Mouse (Mus musculus) kidney, adult 2 months (tissue): Measurements from ENCODE around the gene Naxe. TPM values are rescaled to one million over a fixed set of nuclear protein-coding genes. Genes with fewer than 3 reads are reported as not detected.
A peak's percentile ranks its signal among the peaks of the same experiment; 100 is the strongest.

Source experiments
- DNase-seq: peaks from one replicate; pipeline ENCODE4 v3.0.0; 2021
- H3K27ac ChIP-seq: fragments of 200-500 bp; 2 replicates; pipeline ENCODE4 v1.5.1; 2012; ENCODE audit warnings: low read depth, low read length, control low read depth, inconsistent platforms; ENCODE audit not compliant: insufficient read depth
- H3K27me3 ChIP-seq: fragments of 200-500 bp; replicated peaks from 2 replicates; pipeline ENCODE4 v1.6.1; 2012; ENCODE audit warnings: mild to moderate bottlenecking, moderate library complexity, low read length, inconsistent platforms; ENCODE audit not compliant: control insufficient read depth, insufficient read depth
- H3K36me3 ChIP-seq: fragments of 200-500 bp; 2 replicates; pipeline ENCODE4 v1.6.1; 2012; ENCODE audit warnings: mild to moderate bottlenecking, moderate library complexity, low read length, inconsistent platforms; ENCODE audit not compliant: control insufficient read depth, insufficient read depth
- H3K4me1 ChIP-seq: fragments of 200-500 bp; 2 replicates; pipeline ENCODE4 v1.6.1; 2011; ENCODE audit warnings: low read length; ENCODE audit not compliant: control insufficient read depth, insufficient read depth
- H3K4me3 ChIP-seq: fragments of 200-500 bp; 2 replicates; pipeline ENCODE4 v1.5.1; 2011; ENCODE audit warnings: mild to moderate bottlenecking, low read depth, low read length, control low read depth; ENCODE audit not compliant: insufficient read depth
- CTCF ChIP-seq: fragments of 200-500 bp; conservative IDR thresholded peaks from 2 replicates; pipeline ENCODE4 v1.5.1; 2011; ENCODE audit warnings: low read depth, mild to moderate bottlenecking, control low read depth, low read length, moderate library complexity, mixed read lengths; ENCODE audit not compliant: insufficient read depth, insufficient read length
- POLR2A ChIP-seq: fragments of 200-500 bp; IDR thresholded peaks from one replicate; pipeline ENCODE4 v1.6.1; 2011; ENCODE audit warnings: low read depth, low read length, control low read depth
- WGBS: fragments of 180-500 bp; shearing (Covaris S2); methylation state at CpG from one replicate; pipeline ENCODE4 v1.1.7; 2018; 5-methylcytosine and 5-hydroxymethylcytosine counted together
- polyA plus RNA-seq: library from polyadenylated mRNA; depleted of rRNA; stranded (reverse); fragments of >200 nt; gene quantifications from 2 replicates; pipeline ENCODE4 v1.2.3, GENCODE M21; 2012

The Naxe gene
- polyA plus RNA-seq, 1 experiment, result 165 TPM

- H3K36me3 ChIP-seq, result no peaks in the 10 kb centered on the region
- DNase-seq, result peak; percentile 89
- H3K4me3 ChIP-seq, result no peak overlapping the region
- H3K27me3 ChIP-seq, result no peaks in the 10 kb centered on the region
- no peaks in the 10 kb centered on the region for H3K4me1 ChIP-seq
- under 1% methylated on average over 5 of the region's 5 CpGs for WGBS
- TF ChIP-seq CTCF, result peak; percentile 93
- TF ChIP-seq POLR2A, result no peak
- H3K27ac ChIP-seq, result no peak overlapping the region
These were observed 13.5 kb upstream of the Naxe start for GRCm38 (mm10) chr3:88071783-88072182.

GRCm38 (mm10) chr3:88068386-88068785, 10.1 kb upstream of the Naxe start:
- Histone ChIP-seq H3K4me3 (no peak overlapping the region), H3K36me3 (no peaks in the 10 kb centered on the region), H3K4me1 (no peaks in the 10 kb centered on the region), H3K27me3 (no peaks in the 10 kb centered on the region), H3K27ac (no peak overlapping the region)
- TF ChIP-seq POLR2A, result no peak
- no peak for TF ChIP-seq CTCF
- 36% methylated on average over 2 of the region's 2 CpGs for WGBS
- DNase-seq, result no peak

- H3K27ac ChIP-seq, result no peak overlapping the region
- WGBS, result 91% methylated on average over 6 of the region's 6 CpGs
- H3K36me3 ChIP-seq, result no peaks in the 10 kb centered on the region
- H3K4me1 ChIP-seq, result peaks cover 4% of the 10 kb centered on the region; the same call in 1 of the 2 replicates
- H3K27me3 ChIP-seq, result no peaks in the 10 kb centered on the region
- no peak for TF ChIP-seq POLR2A
- no peak for TF ChIP-seq CTCF
- no peak overlapping the region for H3K4me3 ChIP-seq
- no peak for DNase-seq
These were observed 1.3 kb downstream of the Naxe start for GRCm38 (mm10) chr3:88057030-88057429.

GRCm38 (mm10) chr3:88049532-88049931, 8.8 kb downstream of the Naxe start:
- Histone ChIP-seq H3K4me1 (no peaks in the 10 kb centered on the region), H3K36me3 (no peaks in the 10 kb centered on the region), H3K27ac (no peak overlapping the region), H3K27me3 (no peaks in the 10 kb centered on the region), H3K4me3 (no peak overlapping the region)
- TF ChIP-seq POLR2A (no peak), CTCF (no peak)
- DNase-seq, result no peak
- 83% methylated on average over 3 of the region's 3 CpGs for WGBS

GRCm38 (mm10) chr3:88042661-88043421, 15.5 kb downstream of the Naxe start, which contains the start of gene Gpatch4:
TSS of gene Gpatch4 (plus strand) at chr3:88043108.
- Histone ChIP-seq H3K27ac (peak within 1 kb of the TSS; percentile 57; the same call in 1 of the 2 replicates), H3K4me1 (no peaks in the 10 kb centered on the region), H3K27me3 (no peaks in the 10 kb centered on the region), H3K36me3 (no peaks in the 10 kb centered on the region), H3K4me3 (peak within 1 kb of the TSS; percentile 57)
- TF ChIP-seq POLR2A, result no peak
- TF ChIP-seq CTCF, result no peak
- WGBS, result 9% methylated on average over 36 of the region's 36 CpGs
- DNase-seq, result peak; percentile 97

- DNase-seq, result no peak
- no peak overlapping the region for H3K4me3 ChIP-seq
- H3K4me1 ChIP-seq, result no peaks in the 10 kb centered on the region
- no peak overlapping the region for H3K27ac ChIP-seq
- no peaks in the 10 kb centered on the region; the same call in 1 of the 2 replicates for H3K27me3 ChIP-seq
- 63% methylated on average over 1 of the region's 1 CpGs for WGBS
- TF ChIP-seq POLR2A (no peak), CTCF (no peak)
- H3K36me3 ChIP-seq, result no peaks in the 10 kb centered on the region
These were observed 22.6 kb downstream of the Naxe start for GRCm38 (mm10) chr3:88035561-88036293.

- DNase-seq, result no peak
- Histone ChIP-seq H3K36me3 (no peaks in the 10 kb centered on the region), H3K4me1 (no peaks in the 10 kb centered on the region), H3K27me3 (no peaks in the 10 kb centered on the region; the same call in 1 of the 2 replicates), H3K4me3 (no peak overlapping the region), H3K27ac (no peak overlapping the region)
- 56% methylated on average over 5 of the region's 5 CpGs for WGBS
- no peak for TF ChIP-seq CTCF
- TF ChIP-seq POLR2A, result no peak
These were observed 24.8 kb downstream of the Naxe start for GRCm38 (mm10) chr3:88033506-88033905.
